Mouse (Mus musculus) layer of hippocampus, adult 9-10 months (tissue): ENCODE data around the gene Cp.
"Not testable (repeated sequence)": the region's sequence is repeated elsewhere in the genome, so short reads cannot be mapped to it uniquely, and the experiment has no call there.

ENCODE experiments used
- DNase-seq: peaks from one replicate; pipeline ENCODE4 v3.0.0; 2022; ENCODE audit warnings: low spot score

The Cp gene

GRCm38 (mm10) chr3:19956885-19957284 is at the start of gene Cp:
TSS of gene Cp (plus strand) at chr3:19957054.
- no peak for DNase-seq

- DNase-seq: no peak
Observed at GRCm38 (mm10) chr3:19948552-19948951, 8.3 kb upstream of the Cp start.

GRCm38 (mm10) chr3:19949401-19949800 is 7.5 kb upstream of the Cp start:
- DNase-seq: not testable (repeated sequence)

- DNase-seq: no peak
Observed at GRCm38 (mm10) chr3:19953425-19953824, 3.4 kb upstream of the Cp start.

GRCm38 (mm10) chr3:19953865-19954264 is 3.0 kb upstream of the Cp start:
- DNase-seq: no peak

GRCm38 (mm10) chr3:19958031-19958430 is 1.2 kb downstream of the Cp start:
- no peak for DNase-seq

GRCm38 (mm10) chr3:19958983-19959382 is 2.1 kb downstream of the Cp start:
- DNase-seq: no peak

- no peak for DNase-seq
Observed at GRCm38 (mm10) chr3:19960570-19961114, 3.8 kb downstream of the Cp start.

- no peak for DNase-seq
Observed at GRCm38 (mm10) chr3:19961341-19961740, 4.5 kb downstream of the Cp start.

GRCm38 (mm10) chr3:19962769-19963513 is 6.1 kb downstream of the Cp start:
- no peak for DNase-seq

GRCm38 (mm10) chr3:19964625-19965188 is 7.9 kb downstream of the Cp start:
- no peak for DNase-seq

- no peak for DNase-seq
Observed at GRCm38 (mm10) chr3:19965239-19965638, 8.4 kb downstream of the Cp start.

GRCm38 (mm10) chr3:19966072-19966471 is 9.2 kb downstream of the Cp start:
- DNase-seq: no peak

GRCm38 (mm10) chr3:19978474-19978873 is 21.6 kb downstream of the Cp start:
- DNase-seq: no peak

GRCm38 (mm10) chr3:19981156-19981555 is 24.3 kb downstream of the Cp start:
- DNase-seq: no peak

GRCm38 (mm10) chr3:19982846-19983245 is 26.0 kb downstream of the Cp start:
- DNase-seq: no peak

GRCm38 (mm10) chr3:19986123-19986522 is 29.3 kb downstream of the Cp start:
- no peak for DNase-seq

- DNase-seq: no peak
Observed at GRCm38 (mm10) chr3:19990031-19990430, 33.2 kb downstream of the Cp start.

- DNase-seq: no peak
Observed at GRCm38 (mm10) chr3:19992388-19992787, 35.5 kb downstream of the Cp start.

GRCm38 (mm10) chr3:19999551-19999950 is 42.7 kb downstream of the Cp start:
- DNase-seq: no peak

- no peak for DNase-seq
Observed at GRCm38 (mm10) chr3:20000806-20001205, 44.0 kb downstream of the Cp start.

- no peak for DNase-seq
Observed at GRCm38 (mm10) chr3:20002786-20003185, 45.9 kb downstream of the Cp start.

- DNase-seq: no peak
Observed at GRCm38 (mm10) chr3:20004422-20004821, 47.6 kb downstream of the Cp start.

GRCm38 (mm10) chr3:20005611-20006010 is 48.8 kb downstream of the Cp start:
- DNase-seq: no peak
